Mouse (Mus musculus): ENCODE measurements at regions not wholly inside any gene's neighbourhood (a gene's known extent, or its start where the extent isn't known, plus 50 kb on each side); places are given as distances from the start of the nearest gene placed in this dataset.
A peak's percentile ranks its signal among the peaks of the same experiment; 100 is the strongest.

DNA sequence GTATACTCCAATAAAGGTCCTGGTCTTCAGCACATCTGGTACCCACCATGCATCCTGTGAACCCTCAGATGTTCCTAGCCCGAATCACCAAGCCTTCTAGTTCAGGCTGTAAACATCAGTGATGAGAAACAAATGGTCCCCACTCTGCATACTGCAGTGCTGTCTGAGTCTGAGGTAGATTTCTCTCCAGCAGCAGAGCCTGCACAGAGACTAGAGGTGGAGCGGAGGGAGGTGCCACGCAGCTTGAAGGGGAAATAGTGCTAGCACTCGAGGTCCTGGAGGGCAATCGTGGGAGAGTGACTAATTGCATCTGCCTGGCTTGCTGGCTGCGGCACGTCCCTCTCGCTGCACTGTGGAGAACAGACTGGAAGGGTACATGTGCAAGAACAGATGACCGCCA, 228.7 kb downstream of the Bcor start:
- Histone ChIP-seq H3K27ac (replicated peaks in 1 of 2; ENCODE audit: control insufficient read depth in 1 of 2, insufficient read depth in 1 of 2, low read depth in 2 of 2, low read length in 2 of 2) (no peak overlapping the region), H3K36me3 (ENCODE audit: control insufficient read depth, insufficient read depth, low read length) (no peaks in the 10 kb centered on the region), H3K27me3 (ENCODE audit: control insufficient read depth, insufficient read depth, low read length) (peaks cover 4% of the 10 kb centered on the region; the same call in 1 of the 2 replicates), H3K9me3 (ENCODE audit: control insufficient read depth, low read length) (no peaks in the 10 kb centered on the region), H3K4me3 (ENCODE audit: control insufficient read depth in 1 of 2, insufficient read depth in 1 of 2, low read depth in 1 of 2, low read length in 2 of 2) (no peak overlapping the region), H3K4me1 (ENCODE audit: control insufficient read depth in 2 of 2, insufficient read depth in 2 of 2, low read length in 2 of 2) (peaks cover 3 to 8% of the 10 kb centered on the region in 2 experiments; a peak in 2 of 4 replicates), H3K4me2 (ENCODE audit: low read length) (no peak overlapping the region), H3K9ac (ENCODE audit: low read length) (no peak overlapping the region)
- no peak for ATAC-seq (ENCODE audit: insufficient number of reproducible peaks, insufficient read depth, low FRiP score, low read depth)
- WGBS: 56% methylated on average over 9 of the region's 9 CpGs

DNA sequence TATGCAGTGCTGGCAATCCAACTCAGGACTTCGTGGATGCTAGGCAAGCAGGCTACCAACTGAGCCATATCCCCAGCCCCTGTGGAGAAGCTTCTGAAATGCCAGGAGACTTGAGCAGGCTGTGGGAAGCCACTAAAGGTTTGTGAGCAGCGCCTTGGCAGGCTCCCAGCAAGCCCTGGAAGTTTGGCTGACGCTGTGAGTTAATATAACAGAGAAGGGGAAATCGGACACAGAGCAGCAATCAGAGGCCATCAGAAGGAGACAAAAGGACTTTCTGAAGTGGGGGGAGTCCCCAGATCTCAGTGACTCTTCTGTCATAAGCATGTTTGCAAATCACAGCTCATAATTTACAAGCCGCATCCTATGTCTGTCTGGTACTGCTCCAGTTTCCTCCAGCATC, 224.8 kb downstream of the Bcor start:
- H3K9ac ChIP-seq (ENCODE audit: low read length): no peak overlapping the region
- H3K27me3 ChIP-seq (ENCODE audit: control insufficient read depth, insufficient read depth, low read length): no peaks in the 10 kb centered on the region
- no peak for ATAC-seq (ENCODE audit: insufficient number of reproducible peaks, insufficient read depth, low FRiP score, low read depth)
- 49% methylated on average over 5 of the region's 5 CpGs for WGBS
- H3K36me3 ChIP-seq (ENCODE audit: control insufficient read depth, insufficient read depth, low read length): no peaks in the 10 kb centered on the region
- no peak overlapping the region for H3K4me2 ChIP-seq (ENCODE audit: low read length)
- no peaks in the 10 kb centered on the region; the same call in 1 of the 2 replicates for H3K9me3 ChIP-seq (ENCODE audit: control insufficient read depth, low read length)
- H3K4me1 ChIP-seq (ENCODE audit: control insufficient read depth in 2 of 2, insufficient read depth in 2 of 2, low read length in 2 of 2): peaks cover 0 to 4% of the 10 kb centered on the region in 2 experiments; a peak in 1 of 4 replicates
- H3K27ac ChIP-seq (replicated peaks in 1 of 2; ENCODE audit: control insufficient read depth in 1 of 2, insufficient read depth in 1 of 2, low read depth in 2 of 2, low read length in 2 of 2): no peak overlapping the region
- no peak overlapping the region for H3K4me3 ChIP-seq (ENCODE audit: control insufficient read depth in 1 of 2, insufficient read depth in 1 of 2, low read depth in 1 of 2, low read length in 2 of 2)

DNA sequence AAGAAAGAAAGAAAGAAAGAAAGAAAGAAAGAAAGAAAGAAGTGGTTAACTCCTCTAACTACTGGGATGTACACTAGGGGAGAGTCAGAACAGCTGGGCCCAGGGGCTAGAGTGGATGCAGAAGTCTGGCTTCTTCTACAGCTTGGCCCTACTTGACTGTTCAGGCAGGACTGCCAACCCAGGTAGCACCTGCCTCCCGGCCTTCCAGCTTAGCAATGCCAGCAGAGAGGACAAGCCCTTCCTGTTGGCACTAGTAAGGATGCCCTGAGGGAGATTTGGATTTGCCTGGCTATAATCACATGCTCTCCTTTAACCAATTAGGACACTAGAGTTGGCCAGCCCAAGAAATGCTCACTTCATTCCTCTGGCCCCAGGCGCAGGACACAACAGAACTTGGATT, 219.9 kb downstream of the Bcor start:
- Histone ChIP-seq H3K4me1 (ENCODE audit: control insufficient read depth in 2 of 2, insufficient read depth in 2 of 2, low read length in 2 of 2) (peaks cover 0 to 8% of the 10 kb centered on the region in 2 experiments; a peak in 2 of 4 replicates), H3K36me3 (ENCODE audit: control insufficient read depth, insufficient read depth, low read length) (no peaks in the 10 kb centered on the region), H3K4me3 (ENCODE audit: control insufficient read depth in 1 of 2, insufficient read depth in 1 of 2, low read depth in 1 of 2, low read length in 2 of 2) (no peak overlapping the region), H3K27me3 (ENCODE audit: control insufficient read depth, insufficient read depth, low read length) (peaks cover 4% of the 10 kb centered on the region; the same call in 1 of the 2 replicates), H3K4me2 (ENCODE audit: low read length) (no peak overlapping the region), H3K27ac (replicated peaks in 1 of 2; ENCODE audit: control insufficient read depth in 1 of 2, insufficient read depth in 1 of 2, low read depth in 2 of 2, low read length in 2 of 2) (no peak overlapping the region), H3K9me3 (ENCODE audit: control insufficient read depth, low read length) (no peaks in the 10 kb centered on the region; the same call in 1 of the 2 replicates), H3K9ac (ENCODE audit: low read length) (no peak overlapping the region)
- ATAC-seq (ENCODE audit: insufficient number of reproducible peaks, insufficient read depth, low FRiP score, low read depth): no peak
- WGBS: 88% methylated on average over 2 of the region's 2 CpGs

DNA sequence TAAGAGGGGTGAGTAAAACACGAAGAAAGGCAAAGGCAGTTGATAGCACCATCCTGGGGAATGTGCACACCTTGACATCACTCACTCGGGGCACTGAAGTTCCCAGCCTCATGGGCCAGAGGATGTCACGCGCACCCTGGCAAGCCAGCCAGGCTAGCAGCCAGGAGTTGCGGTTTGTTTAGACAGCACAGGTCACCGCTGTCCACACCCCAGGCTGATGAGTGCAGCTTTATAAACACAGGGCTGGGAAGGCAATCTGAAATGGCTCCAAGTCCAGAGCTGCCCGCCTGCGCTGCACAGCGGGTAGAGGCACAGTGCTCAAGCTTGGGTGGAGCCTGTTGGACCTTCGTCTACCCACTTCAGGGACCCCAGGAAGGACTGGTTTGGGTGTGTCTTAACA, 216.8 kb downstream of the Bcor start:
- Histone ChIP-seq H3K36me3 (ENCODE audit: control insufficient read depth, insufficient read depth, low read length) (no peaks in the 10 kb centered on the region), H3K4me2 (ENCODE audit: low read length) (0 out of 2 replicates have a peak overlapping the region, but pooled peaks have one; percentile 4), H3K4me1 (ENCODE audit: control insufficient read depth in 2 of 2, insufficient read depth in 2 of 2, low read length in 2 of 2) (peaks cover 0 to 4% of the 10 kb centered on the region in 2 experiments; a peak in 2 of 4 replicates), H3K27ac (replicated peaks in 1 of 2; ENCODE audit: control insufficient read depth in 1 of 2, insufficient read depth in 1 of 2, low read depth in 2 of 2, low read length in 2 of 2) (no peak overlapping the region), H3K9ac (ENCODE audit: low read length) (no peak overlapping the region), H3K27me3 (ENCODE audit: control insufficient read depth, insufficient read depth, low read length) (peaks cover 4% of the 10 kb centered on the region; the same call in 1 of the 2 replicates), H3K4me3 (ENCODE audit: control insufficient read depth in 1 of 2, insufficient read depth in 1 of 2, low read depth in 1 of 2, low read length in 2 of 2) (no peak overlapping the region), H3K9me3 (ENCODE audit: control insufficient read depth, low read length) (no peaks in the 10 kb centered on the region)
- 40% methylated on average over 10 of the region's 10 CpGs for WGBS
- no peak; the same call in 1 of the 2 replicates for ATAC-seq (ENCODE audit: insufficient number of reproducible peaks, insufficient read depth, low FRiP score, low read depth)

DNA sequence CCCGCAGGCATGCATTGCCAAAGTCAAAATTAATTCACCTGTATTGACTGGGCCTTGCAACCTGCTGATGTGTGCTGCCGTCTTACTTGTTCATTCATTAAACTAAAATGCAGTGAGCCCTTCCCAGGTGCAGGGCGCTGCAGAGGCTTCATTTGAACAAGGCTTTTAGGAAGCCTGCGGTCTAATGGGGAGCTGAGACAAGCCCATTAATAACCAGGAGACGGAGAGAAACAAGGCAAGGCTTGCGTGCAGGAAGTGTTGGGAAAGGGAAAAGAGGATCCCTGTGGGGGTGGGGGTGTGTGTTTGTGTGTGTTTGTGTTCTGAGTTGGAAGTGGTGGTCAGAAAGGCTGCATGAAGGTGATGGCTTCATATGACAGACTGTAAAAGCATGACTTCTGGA, 215.6 kb downstream of the Bcor start:
- Histone ChIP-seq H3K9me3 (ENCODE audit: control insufficient read depth, low read length) (no peaks in the 10 kb centered on the region), H3K27me3 (ENCODE audit: control insufficient read depth, insufficient read depth, low read length) (peaks cover 4% of the 10 kb centered on the region; the same call in 1 of the 2 replicates), H3K9ac (ENCODE audit: low read length) (no peak overlapping the region), H3K4me1 (ENCODE audit: control insufficient read depth in 2 of 2, insufficient read depth in 2 of 2, low read length in 2 of 2) (peaks cover 0 to 4% of the 10 kb centered on the region in 2 experiments; a peak in 2 of 4 replicates), H3K36me3 (ENCODE audit: control insufficient read depth, insufficient read depth, low read length) (no peaks in the 10 kb centered on the region), H3K4me2 (ENCODE audit: low read length) (no peak overlapping the region), H3K4me3 (ENCODE audit: control insufficient read depth in 1 of 2, insufficient read depth in 1 of 2, low read depth in 1 of 2, low read length in 2 of 2) (no peak overlapping the region), H3K27ac (replicated peaks in 1 of 2; ENCODE audit: control insufficient read depth in 1 of 2, insufficient read depth in 1 of 2, low read depth in 2 of 2, low read length in 2 of 2) (no peak overlapping the region)
- 53% methylated on average over 6 of the region's 6 CpGs for WGBS
- ATAC-seq (ENCODE audit: insufficient number of reproducible peaks, insufficient read depth, low FRiP score, low read depth): no peak

DNA sequence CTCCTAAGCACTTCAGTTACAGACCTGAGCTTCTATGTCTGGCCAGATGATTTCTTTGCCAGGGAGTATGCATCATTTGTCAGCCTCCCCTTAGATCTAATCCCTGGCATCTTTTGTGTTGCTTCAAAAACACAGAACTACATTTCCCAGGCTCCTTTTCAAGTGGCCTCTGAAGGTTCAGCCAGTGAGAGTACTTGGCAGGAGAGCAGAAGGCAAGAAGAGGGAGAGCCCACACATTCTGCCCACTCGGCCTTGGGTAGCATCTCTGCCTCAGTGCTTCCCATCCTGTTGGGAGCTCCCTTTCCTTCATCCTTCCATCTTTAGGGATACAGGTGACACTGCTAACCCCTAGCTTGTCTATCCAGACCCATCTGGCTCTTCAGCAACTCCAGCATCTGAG, 214.9 kb downstream of the Bcor start:
- no peak for ATAC-seq (ENCODE audit: insufficient number of reproducible peaks, insufficient read depth, low FRiP score, low read depth)
- Histone ChIP-seq H3K4me2 (ENCODE audit: low read length) (no peak overlapping the region), H3K4me1 (ENCODE audit: control insufficient read depth in 2 of 2, insufficient read depth in 2 of 2, low read length in 2 of 2) (peaks cover 0 to 4% of the 10 kb centered on the region in 2 experiments; a peak in 2 of 4 replicates), H3K4me3 (ENCODE audit: control insufficient read depth in 1 of 2, insufficient read depth in 1 of 2, low read depth in 1 of 2, low read length in 2 of 2) (no peak overlapping the region), H3K36me3 (ENCODE audit: control insufficient read depth, insufficient read depth, low read length) (no peaks in the 10 kb centered on the region), H3K9ac (ENCODE audit: low read length) (no peak overlapping the region), H3K9me3 (ENCODE audit: control insufficient read depth, low read length) (no peaks in the 10 kb centered on the region), H3K27ac (replicated peaks in 1 of 2; ENCODE audit: control insufficient read depth in 1 of 2, insufficient read depth in 1 of 2, low read depth in 2 of 2, low read length in 2 of 2) (no peak overlapping the region), H3K27me3 (ENCODE audit: control insufficient read depth, insufficient read depth, low read length) (peaks cover 4% of the 10 kb centered on the region; the same call in 1 of the 2 replicates)
- 43% methylated on average over 1 of the region's 1 CpGs for WGBS

DNA sequence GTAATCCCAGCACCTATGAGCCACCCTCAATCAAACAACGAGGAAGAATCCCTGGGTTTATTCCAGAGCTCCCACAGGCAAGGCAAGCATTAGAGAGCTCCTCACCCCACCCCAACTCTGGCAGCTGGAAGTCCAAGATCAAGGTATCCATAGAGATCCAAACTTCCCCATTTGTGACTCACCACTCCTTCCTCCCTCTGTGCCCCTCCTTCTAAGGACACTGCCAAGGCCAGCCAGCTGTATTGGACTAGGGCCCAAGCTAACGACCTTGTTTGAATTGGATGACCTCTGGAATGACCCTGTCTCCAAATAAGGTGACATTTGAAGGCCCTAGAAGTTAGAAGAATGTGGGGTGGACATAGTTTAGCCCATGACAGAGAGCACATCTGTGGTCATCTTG, 208.0 kb downstream of the Bcor start:
- H3K27me3 ChIP-seq (ENCODE audit: control insufficient read depth, insufficient read depth, low read length): no peaks in the 10 kb centered on the region
- H3K9me3 ChIP-seq (ENCODE audit: control insufficient read depth, low read length): no peaks in the 10 kb centered on the region
- H3K4me1 ChIP-seq (ENCODE audit: control insufficient read depth in 2 of 2, insufficient read depth in 2 of 2, low read length in 2 of 2): no peaks in the 10 kb centered on the region; a peak in 1 of 4 replicates
- H3K4me2 ChIP-seq (ENCODE audit: low read length): no peak overlapping the region
- H3K9ac ChIP-seq (ENCODE audit: low read length): no peak overlapping the region
- no peak overlapping the region for H3K27ac ChIP-seq (replicated peaks in 1 of 2; ENCODE audit: control insufficient read depth in 1 of 2, insufficient read depth in 1 of 2, low read depth in 2 of 2, low read length in 2 of 2)
- ATAC-seq (ENCODE audit: insufficient number of reproducible peaks, insufficient read depth, low FRiP score, low read depth): no peak
- WGBS: 43% methylated on average over 2 of the region's 2 CpGs
- H3K36me3 ChIP-seq (ENCODE audit: control insufficient read depth, insufficient read depth, low read length): no peaks in the 10 kb centered on the region
- H3K4me3 ChIP-seq (ENCODE audit: control insufficient read depth in 1 of 2, insufficient read depth in 1 of 2, low read depth in 1 of 2, low read length in 2 of 2): no peak overlapping the region

DNA sequence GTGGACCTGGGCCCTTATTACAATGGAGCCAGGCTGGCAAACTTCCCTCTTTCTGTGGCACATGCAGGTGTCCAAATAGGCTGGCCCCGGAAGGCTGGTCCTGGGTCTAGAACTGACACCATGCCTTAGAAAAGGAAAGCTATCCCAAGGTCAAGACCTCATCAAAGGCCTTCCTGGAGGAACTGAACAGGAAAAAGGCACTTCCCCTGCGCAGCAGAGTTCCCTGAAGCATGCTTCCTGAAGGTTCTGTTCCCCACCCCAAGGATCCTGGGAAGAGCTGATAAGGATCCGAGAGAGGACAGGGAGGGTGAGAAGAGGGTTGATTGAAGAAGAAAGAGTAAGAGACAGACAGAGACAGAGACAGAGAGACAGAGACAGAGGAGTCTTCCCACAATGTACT, 204.0 kb downstream of the Bcor start:
- Histone ChIP-seq H3K27ac (replicated peaks in 1 of 2; ENCODE audit: control insufficient read depth in 1 of 2, insufficient read depth in 1 of 2, low read depth in 2 of 2, low read length in 2 of 2) (no peak overlapping the region), H3K9me3 (ENCODE audit: control insufficient read depth, low read length) (no peaks in the 10 kb centered on the region), H3K36me3 (ENCODE audit: control insufficient read depth, insufficient read depth, low read length) (no peaks in the 10 kb centered on the region), H3K4me2 (ENCODE audit: low read length) (no peak overlapping the region), H3K4me1 (ENCODE audit: control insufficient read depth in 2 of 2, insufficient read depth in 2 of 2, low read length in 2 of 2) (no peaks in the 10 kb centered on the region; a peak in 1 of 4 replicates), H3K9ac (ENCODE audit: low read length) (no peak overlapping the region), H3K4me3 (ENCODE audit: control insufficient read depth in 1 of 2, insufficient read depth in 1 of 2, low read depth in 1 of 2, low read length in 2 of 2) (no peak overlapping the region), H3K27me3 (ENCODE audit: control insufficient read depth, insufficient read depth, low read length) (no peaks in the 10 kb centered on the region)
- WGBS: 55% methylated on average over 3 of the region's 3 CpGs
- ATAC-seq (ENCODE audit: insufficient number of reproducible peaks, insufficient read depth, low FRiP score, low read depth): no peak
